Mouse (Mus musculus) limb, embryonic 12.5 days (tissue): ENCODE data around the gene Gm19345. TPM values are rescaled to one million over a fixed set of nuclear protein-coding genes. Genes with fewer than 3 reads are reported as not detected.

Experiments used
- ATAC-seq: fragments of 200-750 bp; cut with Nextera tagmentation; 2 replicates; pipeline ENCODE4 v1.8.0; 2017; ENCODE audit warnings: low read depth, moderate TSS enrichment; ENCODE audit not compliant: insufficient number of reproducible peaks, insufficient read depth, low FRiP score, low TSS enrichment
- H3K27ac ChIP-seq: fragments of 300-500 bp; sonication (generic); 2 replicates; pipeline ENCODE4 v1.5.1; 2016; ENCODE audit warnings: mild to moderate bottlenecking, moderate library complexity
- H3K27me3 ChIP-seq: fragments of 300-500 bp; sonication (generic); 2 replicates; pipeline ENCODE4 v1.6.1; 2016; ENCODE audit warnings: mild to moderate bottlenecking, moderate library complexity
- H3K36me3 ChIP-seq: fragments of 300-500 bp; sonication (generic); 2 replicates; pipeline ENCODE4 v1.6.1; 2016; ENCODE audit warnings: mild to moderate bottlenecking, moderate library complexity
- H3K4me1 ChIP-seq: fragments of 300-500 bp; sonication (generic); replicated peaks from 2 replicates; pipeline ENCODE4 v1.6.1; 2016
- H3K4me2 ChIP-seq: fragments of 300-500 bp; sonication (generic); 2 replicates; pipeline ENCODE4 v1.6.1; 2016; ENCODE audit warnings: mild to moderate bottlenecking, moderate library complexity
- H3K4me3 ChIP-seq: fragments of 300-500 bp; sonication (generic); replicated peaks from 2 replicates; pipeline ENCODE4 v1.5.1; 2016; ENCODE audit warnings: mild to moderate bottlenecking
- H3K9ac ChIP-seq: fragments of 300-500 bp; sonication (generic); replicated peaks from 2 replicates; pipeline ENCODE4 v1.6.1; 2016; ENCODE audit warnings: mild to moderate bottlenecking, moderate library complexity
- H3K9me3 ChIP-seq: fragments of 300-500 bp; sonication (generic); 2 replicates; pipeline ENCODE4 v1.6.1; 2016; ENCODE audit warnings: mild to moderate bottlenecking, moderate library complexity
- WGBS: fragments of 180-500 bp; shearing (Covaris S2); methylation state at CpG from one replicate; pipeline ENCODE4 v1.1.7; 2016; 5-methylcytosine and 5-hydroxymethylcytosine counted together
- polyA plus RNA-seq: library from polyadenylated mRNA; unstranded; fragments of >200 nt; fragmentation: Nextera tagmentation; extraction: Ambion mirVana; gene quantifications from 2 replicates; pipeline ENCODE4 v1.2.1, GENCODE M21; 2016

Gene Gm19345
- polyA plus RNA-seq, 1 experiment from 2014 or later = 0.43 TPM

DNA sequence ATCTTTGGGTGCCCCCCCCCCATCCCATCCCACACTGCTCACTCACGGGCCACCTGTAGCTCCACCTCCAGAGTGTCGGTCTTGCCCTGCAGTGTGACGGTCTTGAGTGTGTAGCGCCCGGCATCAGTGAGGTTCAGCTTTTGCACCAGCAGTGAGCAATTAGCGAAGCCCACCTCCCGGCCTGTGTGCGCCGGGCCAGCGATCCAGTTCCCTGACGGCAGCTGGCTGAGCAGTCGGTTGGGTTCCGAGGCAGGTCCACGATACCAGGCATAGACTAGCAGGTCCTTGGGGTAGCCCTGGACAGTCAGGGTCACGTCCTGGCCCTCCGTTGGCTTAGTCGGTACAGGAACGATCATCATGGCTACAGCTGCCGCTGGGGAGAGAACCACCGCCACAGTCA lies 1.7 kb downstream of the Gm19345 start:
- no peaks in the 10 kb centered on the region for H3K36me3 ChIP-seq
- no peak overlapping the region for H3K27ac ChIP-seq
- H3K27me3 ChIP-seq = peaks cover 47% of the 10 kb centered on the region
- WGBS = 91% methylated on average over 20 of the region's 20 CpGs
- H3K4me1 ChIP-seq = peaks cover 6% of the 10 kb centered on the region
- no peaks in the 10 kb centered on the region for H3K9me3 ChIP-seq
- H3K4me2 ChIP-seq = no peak overlapping the region
- no peak overlapping the region for H3K4me3 ChIP-seq
- H3K9ac ChIP-seq = no peak overlapping the region
- ATAC-seq = no peak

DNA sequence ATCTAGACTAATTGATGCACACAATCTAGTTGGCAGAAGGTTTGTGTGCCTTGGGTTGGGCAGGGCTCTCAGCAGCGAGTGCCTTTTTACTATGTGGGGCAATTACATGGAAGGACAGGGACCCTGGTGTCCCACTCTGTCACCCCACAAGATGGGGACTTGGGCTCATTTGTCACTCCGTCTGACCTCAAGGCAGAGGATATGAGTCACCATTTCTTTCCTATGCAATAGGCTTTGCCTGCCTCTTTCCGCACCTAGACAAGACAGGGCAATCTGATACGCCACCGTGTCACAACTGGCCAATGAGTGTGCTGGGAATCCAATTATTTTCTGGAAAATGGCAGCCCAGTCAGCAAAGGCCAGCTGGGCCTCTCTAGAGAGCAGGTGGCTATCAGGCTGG lies 3.9 kb downstream of the Gm19345 start:
- Histone ChIP-seq H3K9me3 (no peaks in the 10 kb centered on the region), H3K36me3 (no peaks in the 10 kb centered on the region), H3K4me2 (no peak overlapping the region), H3K4me1 (peaks cover 6% of the 10 kb centered on the region), H3K4me3 (no peak overlapping the region), H3K9ac (no peak overlapping the region), H3K27me3 (peaks cover 42% of the 10 kb centered on the region), H3K27ac (no peak overlapping the region)
- WGBS = 83% methylated on average over 5 of the region's 5 CpGs
- ATAC-seq = no peak

DNA sequence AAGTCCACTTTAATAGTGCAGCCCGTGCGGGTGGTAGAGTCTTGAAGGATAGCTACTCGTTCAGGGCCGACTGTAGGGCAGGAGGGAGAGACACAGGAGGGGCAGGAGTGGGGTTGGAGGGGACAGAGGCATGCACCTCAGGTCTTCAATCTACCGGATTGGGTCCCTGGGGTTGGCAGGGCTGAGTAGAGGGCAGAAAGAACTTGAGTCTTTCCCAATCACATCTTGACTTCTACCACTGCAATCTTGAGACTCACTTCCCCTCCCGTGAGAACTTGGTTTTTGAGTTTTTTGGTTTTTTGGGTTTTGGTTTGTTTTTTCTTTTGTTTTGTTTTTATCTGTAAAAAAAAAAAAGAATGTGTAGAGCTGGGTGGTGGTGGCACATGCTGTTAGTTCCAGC lies 4.5 kb downstream of the Gm19345 start:
- Histone ChIP-seq H3K4me3 (no peak overlapping the region), H3K36me3 (no peaks in the 10 kb centered on the region), H3K4me1 (peaks cover 6% of the 10 kb centered on the region), H3K27ac (no peak overlapping the region), H3K9me3 (no peaks in the 10 kb centered on the region), H3K4me2 (no peak overlapping the region), H3K27me3 (peaks cover 37% of the 10 kb centered on the region), H3K9ac (no peak overlapping the region)
- no peak for ATAC-seq
- WGBS = 88% methylated on average over 6 of the region's 6 CpGs

DNA sequence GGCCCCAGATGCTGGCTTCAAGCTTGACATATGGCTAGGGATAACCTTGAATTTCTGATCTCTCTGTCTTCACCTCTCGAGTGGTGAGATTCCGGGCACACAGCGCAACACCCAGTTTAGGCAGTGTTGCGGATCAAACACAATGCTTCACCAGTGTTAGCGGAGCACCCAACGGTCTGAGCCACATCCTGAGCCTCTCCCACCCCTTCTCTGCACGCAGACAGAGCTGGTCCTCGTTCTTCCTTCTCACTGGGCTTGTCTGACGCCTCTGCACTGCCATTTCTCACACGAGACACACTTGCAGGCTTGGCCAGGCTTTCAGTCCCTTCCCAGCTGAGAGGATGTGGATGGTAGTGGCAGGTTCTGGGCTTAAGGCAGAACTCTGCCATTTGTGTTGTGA lies 7.9 kb downstream of the Gm19345 start:
- H3K36me3 ChIP-seq = no peaks in the 10 kb centered on the region
- no peaks in the 10 kb centered on the region for H3K4me1 ChIP-seq
- no peak overlapping the region for H3K4me3 ChIP-seq
- peaks cover 11% of the 10 kb centered on the region; the same call in 1 of the 2 replicates for H3K27me3 ChIP-seq
- no peaks in the 10 kb centered on the region for H3K9me3 ChIP-seq
- H3K4me2 ChIP-seq = no peak overlapping the region
- no peak for ATAC-seq
- 72% methylated on average over 10 of the region's 10 CpGs for WGBS
- H3K27ac ChIP-seq = no peak overlapping the region
- no peak overlapping the region for H3K9ac ChIP-seq

DNA sequence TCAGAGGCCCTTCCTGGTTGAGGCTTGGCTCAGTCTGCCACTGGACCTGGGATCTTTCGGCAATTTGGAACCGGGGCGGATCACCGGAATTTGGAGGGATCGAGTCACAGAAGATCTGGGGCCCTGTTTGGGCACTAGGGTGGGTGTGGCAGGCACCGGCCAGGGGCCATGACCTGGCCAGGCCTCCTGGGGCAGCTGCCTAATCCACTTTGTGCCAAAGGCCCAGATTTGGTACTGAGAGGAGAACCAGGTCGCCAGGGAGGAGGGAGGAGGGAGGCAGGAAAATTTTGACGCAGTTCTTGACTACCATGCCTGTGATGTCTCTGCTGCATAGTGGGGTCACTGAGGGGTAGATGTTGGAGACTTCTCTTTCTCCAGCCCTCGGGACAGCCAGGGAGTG lies 9.4 kb downstream of the Gm19345 start, which contains the start of gene Ceacam16:
TSS of gene Ceacam16 (minus strand) at position 101 of the 400 bp plus-strand sequence.
- no peak for ATAC-seq
- Histone ChIP-seq H3K4me2 (no peak within 1 kb of the TSS), H3K4me1 (no peaks in the 10 kb centered on the region), H3K9me3 (no peaks in the 10 kb centered on the region), H3K27ac (no peak within 1 kb of the TSS), H3K4me3 (no peak within 1 kb of the TSS), H3K9ac (no peak within 1 kb of the TSS), H3K27me3 (peaks cover 8% of the 10 kb centered on the region; the same call in 1 of the 2 replicates), H3K36me3 (no peaks in the 10 kb centered on the region)
- WGBS = 84% methylated on average over 9 of the region's 9 CpGs

DNA sequence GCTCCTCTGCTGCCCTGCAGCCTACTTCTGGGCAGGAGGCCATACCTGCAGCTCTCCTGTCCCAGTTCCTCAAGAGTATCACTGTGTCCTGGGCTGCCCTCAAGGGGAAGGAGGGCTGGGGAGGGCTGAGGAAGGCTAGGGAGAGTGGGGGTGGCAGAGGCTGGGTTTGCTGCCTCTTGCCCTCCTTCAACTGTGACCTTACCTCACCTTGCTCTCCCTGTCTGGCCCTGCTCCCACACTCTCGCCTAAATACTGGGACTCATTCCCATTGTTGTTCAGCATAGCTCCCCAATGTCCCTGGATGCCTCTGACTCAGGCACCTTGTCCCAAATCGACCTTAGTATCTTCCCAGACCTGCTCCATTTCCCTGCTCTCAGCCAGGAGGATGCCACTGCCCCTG lies 12.4 kb downstream of the Gm19345 start:
- no peak overlapping the region for H3K4me2 ChIP-seq
- no peak overlapping the region for H3K4me3 ChIP-seq

DNA sequence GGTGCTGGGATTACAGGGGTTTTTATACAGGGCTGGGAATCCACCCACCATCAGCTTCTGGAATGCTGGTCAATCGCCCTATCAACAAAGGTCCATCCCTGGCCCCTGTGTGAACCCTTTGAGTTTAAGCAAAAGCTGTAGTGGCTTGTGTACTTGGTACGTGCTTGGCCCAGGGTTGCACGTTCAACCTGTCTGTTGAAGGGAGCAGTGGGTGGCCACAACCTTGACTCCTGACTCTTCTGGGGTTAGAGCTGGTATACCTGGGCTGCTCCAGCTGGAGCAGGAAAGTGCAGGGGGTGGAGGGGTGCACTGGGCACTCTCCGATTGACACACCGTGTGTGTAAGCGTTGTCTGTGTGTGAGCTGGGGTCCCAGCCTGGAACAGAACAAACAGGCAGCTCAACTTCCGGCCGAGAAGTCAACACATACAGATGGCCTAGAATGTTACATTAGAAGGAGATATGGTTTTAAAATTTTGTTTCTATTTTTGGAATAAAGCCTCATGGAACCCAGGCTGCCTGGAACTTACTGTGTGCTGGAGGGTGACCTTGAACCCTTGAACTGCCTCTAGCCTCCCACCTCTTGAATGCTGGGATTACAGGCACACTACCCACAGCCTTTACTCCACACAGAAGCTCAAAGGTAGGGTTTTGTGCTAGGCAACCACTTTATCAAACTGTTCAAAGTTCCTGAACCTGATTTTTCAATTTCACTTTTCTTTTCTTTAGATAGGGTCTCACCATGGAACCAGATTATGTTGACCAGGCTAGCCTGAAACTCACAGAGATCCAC lies 13.6 kb downstream of the Gm19345 start:
- no peaks in the 10 kb centered on the region for H3K4me1 ChIP-seq
- H3K36me3 ChIP-seq = no peaks in the 10 kb centered on the region
- no peak overlapping the region for H3K9ac ChIP-seq
- H3K4me2 ChIP-seq = no peak overlapping the region
- no peak for ATAC-seq
- H3K4me3 ChIP-seq = no peak overlapping the region
- H3K27ac ChIP-seq = no peak overlapping the region
- peaks cover 4% of the 10 kb centered on the region; the same call in 1 of the 2 replicates for H3K27me3 ChIP-seq
- 76% methylated on average over 8 of the region's 8 CpGs for WGBS
- no peaks in the 10 kb centered on the region for H3K9me3 ChIP-seq

More for the DNA sequence above, 12.4 kb downstream of the Gm19345 start:
- Histone ChIP-seq H3K27ac (no peak overlapping the region), H3K36me3 (no peaks in the 10 kb centered on the region), H3K27me3 (peaks cover 4% of the 10 kb centered on the region; the same call in 1 of the 2 replicates), H3K4me1 (no peaks in the 10 kb centered on the region), H3K9ac (no peak overlapping the region), H3K9me3 (no peaks in the 10 kb centered on the region)
- 39% methylated on average over 2 of the region's 2 CpGs for WGBS
- no peak for ATAC-seq

DNA sequence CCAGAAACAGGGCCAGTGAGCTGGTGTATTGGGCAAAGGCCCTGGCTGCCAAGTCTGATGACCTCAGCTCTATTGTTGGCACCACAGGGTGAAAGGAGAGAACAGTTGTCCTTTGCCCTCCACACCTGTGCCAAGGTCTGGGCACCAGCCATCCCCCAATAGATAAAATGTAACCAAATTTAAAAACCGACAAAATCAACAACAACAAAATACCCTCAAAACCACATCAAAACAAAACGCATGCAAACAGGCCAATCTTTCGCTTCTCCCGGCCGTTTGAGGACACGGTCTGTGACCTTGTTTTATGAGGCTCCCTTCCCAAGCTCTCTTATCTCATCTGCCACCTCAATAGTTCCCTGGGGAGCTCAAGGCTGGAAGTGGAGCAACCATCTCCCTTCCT lies 14.7 kb downstream of the Gm19345 start:
- Histone ChIP-seq H3K9me3 (no peaks in the 10 kb centered on the region), H3K36me3 (no peaks in the 10 kb centered on the region), H3K4me3 (no peak overlapping the region), H3K27ac (no peak overlapping the region), H3K4me1 (no peaks in the 10 kb centered on the region), H3K27me3 (peaks cover 4% of the 10 kb centered on the region; the same call in 1 of the 2 replicates), H3K4me2 (no peak overlapping the region), H3K9ac (no peak overlapping the region)
- WGBS = 83% methylated on average over 6 of the region's 6 CpGs
- ATAC-seq = no peak

DNA sequence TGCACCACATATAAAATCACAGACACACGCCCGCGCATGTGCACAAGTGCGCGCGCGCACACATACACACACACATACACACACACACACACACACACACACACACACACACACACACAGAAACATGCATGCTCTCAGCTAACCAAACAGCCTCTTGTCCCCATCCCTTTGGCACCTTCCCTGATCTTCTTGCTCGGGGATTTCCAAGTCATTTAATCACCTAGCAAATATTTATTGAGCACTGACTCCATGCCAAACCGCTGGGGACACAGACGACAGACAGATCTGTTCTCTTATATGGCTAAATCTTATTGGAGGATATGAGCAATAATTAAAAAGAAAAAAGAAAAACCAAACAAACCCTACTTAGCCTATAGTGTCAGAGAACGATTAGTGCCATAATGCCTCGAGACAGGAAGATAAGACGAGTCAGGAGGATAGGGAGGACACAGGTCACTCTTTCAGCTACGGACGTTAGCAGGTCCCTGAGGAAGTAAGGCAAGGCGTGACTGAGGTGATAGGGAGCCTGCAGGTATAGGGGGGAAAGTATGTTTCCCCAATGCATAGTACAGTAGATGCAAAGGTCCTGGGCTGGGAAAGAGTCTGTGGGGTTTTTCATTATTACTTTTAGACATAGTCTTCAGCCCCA lies 16.1 kb downstream of the Gm19345 start:
- Histone ChIP-seq H3K36me3 (no peaks in the 10 kb centered on the region), H3K4me1 (no peaks in the 10 kb centered on the region), H3K9me3 (no peaks in the 10 kb centered on the region), H3K27ac (no peak overlapping the region), H3K9ac (no peak overlapping the region), H3K27me3 (peaks cover 4% of the 10 kb centered on the region; the same call in 1 of the 2 replicates), H3K4me2 (no peak overlapping the region), H3K4me3 (no peak overlapping the region)
- WGBS = 87% methylated on average over 16 of the region's 16 CpGs
- ATAC-seq = no peak

DNA sequence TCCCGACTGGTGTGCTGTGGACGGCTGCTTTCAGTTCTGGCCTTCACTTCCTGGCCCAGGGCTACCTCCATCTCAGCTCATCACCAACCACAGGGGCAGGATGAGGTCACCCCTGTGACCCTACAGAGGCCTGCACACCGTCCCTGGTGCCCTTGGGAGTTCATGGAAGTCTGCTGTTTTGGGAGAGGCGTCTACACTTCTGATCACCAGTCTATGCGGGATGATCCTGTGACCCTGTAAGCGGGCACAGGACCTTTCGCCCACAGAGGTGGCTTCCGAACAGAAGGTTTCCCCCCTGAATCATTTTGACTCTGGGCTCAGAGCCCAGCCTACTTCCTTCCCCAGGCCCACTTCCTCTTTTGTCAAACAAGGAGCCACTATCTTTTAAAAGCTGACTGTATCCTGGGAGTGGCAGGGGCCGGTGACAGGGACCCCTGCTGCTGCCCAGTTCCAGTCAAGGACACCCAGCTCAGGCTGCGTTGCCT lies 19.4 kb downstream of the Gm19345 start:
- H3K9ac ChIP-seq = no peak overlapping the region
- no peaks in the 10 kb centered on the region for H3K36me3 ChIP-seq
- no peak for ATAC-seq
- H3K27ac ChIP-seq = no peak overlapping the region
- H3K9me3 ChIP-seq = no peaks in the 10 kb centered on the region
- H3K4me2 ChIP-seq = no peak overlapping the region
- H3K27me3 ChIP-seq = no peaks in the 10 kb centered on the region
- WGBS = 62% methylated on average over 10 of the region's 10 CpGs
- H3K4me3 ChIP-seq = no peak overlapping the region
- no peaks in the 10 kb centered on the region for H3K4me1 ChIP-seq

DNA sequence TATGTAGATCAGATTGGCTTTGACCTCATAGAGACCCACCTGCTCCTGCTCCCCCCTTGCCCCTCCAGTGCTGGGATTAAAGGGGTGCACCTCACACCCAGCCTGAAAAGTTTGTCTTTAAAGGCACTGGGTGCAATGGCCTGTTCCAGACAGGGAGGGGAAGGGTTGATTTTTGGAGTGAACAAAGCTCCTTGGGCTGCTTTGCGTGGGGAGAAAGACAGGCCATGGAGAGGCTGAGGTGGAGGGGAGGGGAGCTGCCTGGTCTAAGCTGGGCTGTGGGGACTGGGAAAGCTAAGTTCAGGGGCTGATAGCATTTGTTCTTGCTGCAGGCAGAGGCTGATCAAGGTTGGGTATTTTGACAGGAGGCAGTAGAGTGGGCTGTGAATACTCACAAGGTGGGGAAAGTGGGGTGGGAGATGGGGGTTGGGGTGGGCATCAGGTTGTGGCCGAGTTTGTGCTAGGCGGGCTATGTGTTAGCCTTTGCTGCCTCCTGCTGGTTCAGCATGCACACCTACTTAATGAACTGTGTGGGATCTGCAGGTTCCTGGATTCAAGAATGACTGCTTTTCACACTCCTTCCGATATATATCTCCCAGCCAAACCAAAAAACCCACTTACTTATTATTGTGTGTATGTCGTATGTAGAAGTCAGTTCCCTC lies 20.3 kb downstream of the Gm19345 start:
- no peak overlapping the region for H3K4me3 ChIP-seq
- no peaks in the 10 kb centered on the region for H3K36me3 ChIP-seq
- WGBS = 43% methylated on average over 5 of the region's 5 CpGs
- H3K9ac ChIP-seq = no peak overlapping the region
- ATAC-seq = no peak
- H3K9me3 ChIP-seq = no peaks in the 10 kb centered on the region
- no peak overlapping the region for H3K4me2 ChIP-seq
- H3K27me3 ChIP-seq = no peaks in the 10 kb centered on the region
- no peak overlapping the region for H3K27ac ChIP-seq
- no peaks in the 10 kb centered on the region for H3K4me1 ChIP-seq
